ENCODE assay signal across 8 mouse cellular contexts in genomic region chr10:80703643-80704042, GRCm38 (mm10). TPM values are rescaled to one million over a fixed set of nuclear protein-coding genes. Genes with fewer than 3 reads are reported as not detected.
DNase-seq lines count a peak whose midpoint lies in the region; ATAC-seq and TF ChIP-seq lines count a peak whose summit lies in the region.

No protein-coding gene starts in this region.

- TF ChIP-seq POLR2A in cerebellum, adult 2 months (IDR thresholded peaks at IDR 0.05; ENCODE audit: borderline replicate concordance, insufficient read depth, low read length): no peak

- no peak for TF ChIP-seq CTCF in cerebellum, adult 2 months (IDR thresholded peaks at IDR 0.05; ENCODE audit: borderline replicate concordance, insufficient read depth, low read depth, low read length)

- H3K9ac ChIP-seq in lung, embryonic 15.5 days: peak overlapping the region; percentile 62
- no peak overlapping the region; the same call in 1 of the 2 replicates for H3K9ac ChIP-seq in limb, embryonic 11.5 days (ENCODE audit: low read length)
- H3K9ac ChIP-seq in stomach, embryonic 14.5 days (replicated peaks; ENCODE audit: low read depth, low read length): no peak overlapping the region

- peak overlapping the region; percentile 68 for H3K4me3 ChIP-seq in cerebellum, adult 2 months (replicated peaks; ENCODE audit: insufficient read depth, low read depth, low read length)
- peak overlapping the region; percentile 69 for H3K4me3 ChIP-seq in lung, embryonic 15.5 days
- peak overlapping the region; percentile 66 for H3K4me3 ChIP-seq in limb, embryonic 11.5 days (ENCODE audit: low read depth, low read length)
- H3K4me3 ChIP-seq in stomach, embryonic 14.5 days (ENCODE audit: low read depth, low read length): peak overlapping the region; percentile 63; the same call in 1 of the 2 replicates

- ATAC-seq in lung, embryonic 15.5 days (ENCODE audit: borderline replicate concordance, extremely low read depth, low FRiP score, low TSS enrichment): no peak
- no peak for ATAC-seq in limb, embryonic 11.5 days (ENCODE audit: insufficient number of reproducible peaks, low FRiP score, low TSS enrichment, low read depth)
- ATAC-seq in stomach, embryonic 14.5 days (ENCODE audit: insufficient number of reproducible peaks, insufficient read depth, low FRiP score, low read depth): no peak

- 71% methylated on average over 5 of the region's 5 CpGs for WGBS in cerebellum, adult 2 months
- 84% methylated on average over 5 of the region's 5 CpGs for WGBS in lung, embryonic 15.5 days
- 87% methylated on average over 5 of the region's 5 CpGs for WGBS in limb, embryonic 11.5 days
- 89% methylated on average over 5 of the region's 5 CpGs for WGBS in stomach, embryonic 14.5 days

- H3K36me3 ChIP-seq in lung, embryonic 15.5 days: peaks cover 20% of the 10 kb centered on the region
- H3K36me3 ChIP-seq in limb, embryonic 11.5 days (ENCODE audit: control insufficient read depth, insufficient read depth, low read length): peaks cover 15% of the 10 kb centered on the region
- H3K36me3 ChIP-seq in stomach, embryonic 14.5 days (ENCODE audit: control insufficient read depth, insufficient read depth, low read length): peaks cover 40% of the 10 kb centered on the region

- H3K4me2 ChIP-seq in lung, embryonic 15.5 days: peak overlapping the region; percentile 95
- H3K4me2 ChIP-seq in limb, embryonic 11.5 days (ENCODE audit: low read depth, severe bottlenecking): no peak overlapping the region
- peak overlapping the region; percentile 91 for H3K4me2 ChIP-seq in stomach, embryonic 14.5 days (replicated peaks; ENCODE audit: low read depth, low read length)

- peak in 1 of 2 experiments; percentile 37 for DNase-seq in cerebellum, adult 2 months
- no peak for DNase-seq in cerebellum, postnatal 36 days
- no peak for DNase-seq in lung, postnatal 10 days
- DNase-seq in limb, embryonic 11.5 days (ENCODE audit: low spot score): no peak
- no peak for DNase-seq in lung, adult 18-20 months
- DNase-seq in adrenal gland, adult 8-10 months: no peak

- peak overlapping the region; percentile 32 for H3K27ac ChIP-seq in cerebellum, adult 2 months (ENCODE audit: insufficient read depth, low read length)
- H3K27ac ChIP-seq in lung, embryonic 15.5 days: 0 out of 2 replicates have a peak overlapping the region, but pooled peaks have one; percentile 88
- no peak overlapping the region for H3K27ac ChIP-seq in limb, embryonic 11.5 days (replicated peaks; ENCODE audit: low read depth, low read length)
- no peak overlapping the region for H3K27ac ChIP-seq in stomach, embryonic 14.5 days (ENCODE audit: low read length)

- no peaks in the 10 kb centered on the region for H3K9me3 ChIP-seq in lung, embryonic 15.5 days
- H3K9me3 ChIP-seq in limb, embryonic 11.5 days (ENCODE audit: control insufficient read depth, low read length): no peaks in the 10 kb centered on the region
- H3K9me3 ChIP-seq in stomach, embryonic 14.5 days (ENCODE audit: control insufficient read depth, low read depth, low read length): no peaks in the 10 kb centered on the region

- H3K4me1 ChIP-seq in cerebellum, adult 2 months (ENCODE audit: control insufficient read depth, insufficient read depth, low read length): peaks cover 25% of the 10 kb centered on the region
- H3K4me1 ChIP-seq in lung, embryonic 15.5 days: peaks cover 34% of the 10 kb centered on the region
- H3K4me1 ChIP-seq in limb, embryonic 11.5 days (ENCODE audit: control insufficient read depth, insufficient read depth, low read length): peaks cover 7% of the 10 kb centered on the region
- peaks cover 25% of the 10 kb centered on the region for H3K4me1 ChIP-seq in stomach, embryonic 14.5 days (ENCODE audit: control insufficient read depth, insufficient read depth, low read length)

- no peaks in the 10 kb centered on the region for H3K27me3 ChIP-seq in cerebellum, adult 2 months (ENCODE audit: control insufficient read depth, insufficient read depth, low read length)
- no peaks in the 10 kb centered on the region for H3K27me3 ChIP-seq in lung, embryonic 15.5 days
- H3K27me3 ChIP-seq in limb, embryonic 11.5 days (ENCODE audit: control insufficient read depth, insufficient read depth, low read length): no peaks in the 10 kb centered on the region
- H3K27me3 ChIP-seq in stomach, embryonic 14.5 days (ENCODE audit: control insufficient read depth, insufficient read depth, low read length): no peaks in the 10 kb centered on the region

RNA-seq across cellular contexts. Expression of gene Izumo4, which starts 1.7 kb away (rescaled TPM):
- 112 and 117 TPM in 2 replicates for polyA plus RNA-seq in cerebellum, adult 2 months (2012; rRNA removed)
- polyA plus RNA-seq in lung, embryonic 15.5 days (2015; fragmentation: Nextera tagmentation; extraction: Ambion mirVana): 19.8 and 23.0 TPM in 2 replicates
- 4.8 and 5.0 TPM in 2 replicates for polyA plus RNA-seq in limb, embryonic 11.5 days (2014; fragmentation: Nextera tagmentation; extraction: Ambion mirVana)
- polyA plus RNA-seq in stomach, embryonic 14.5 days (2014; fragmentation: Nextera tagmentation; extraction: Ambion mirVana): 16.7 and 18.4 TPM in 2 replicates
- 10 to 100 TPM; 19.3 to 46.2 (median 33.3) TPM for total RNA-seq in adrenal gland, adult 8-10 months (2022)

RNA-seq across cellular contexts. Expression of gene Mob3a, which starts 1.9 kb away (rescaled TPM):
- polyA plus RNA-seq in cerebellum, adult 2 months (2012; rRNA removed): 12.6 and 14.2 TPM in 2 replicates
- 44.5 and 44.7 TPM in 2 replicates for polyA plus RNA-seq in lung, embryonic 15.5 days (2015; fragmentation: Nextera tagmentation; extraction: Ambion mirVana)
- 44.0 and 48.6 TPM in 2 replicates for polyA plus RNA-seq in limb, embryonic 11.5 days (2014; fragmentation: Nextera tagmentation; extraction: Ambion mirVana)
- polyA plus RNA-seq in stomach, embryonic 14.5 days (2014; fragmentation: Nextera tagmentation; extraction: Ambion mirVana): 47.9 and 51.1 TPM in 2 replicates
- total RNA-seq in adrenal gland, adult 8-10 months (2022): 10 to 100 TPM; 16.2 to 33.5 (median 25.7) TPM

RNA-seq across cellular contexts. Expression of gene Mknk2, which starts 25.7 kb away (rescaled TPM):
- 59.3 and 64.4 TPM in 2 replicates for polyA plus RNA-seq in cerebellum, adult 2 months (2012; rRNA removed)
- polyA plus RNA-seq in lung, embryonic 15.5 days (2015; fragmentation: Nextera tagmentation; extraction: Ambion mirVana): 99.8 and 104 TPM in 2 replicates
- 95.3 and 98.5 TPM in 2 replicates for polyA plus RNA-seq in limb, embryonic 11.5 days (2014; fragmentation: Nextera tagmentation; extraction: Ambion mirVana)
- 71.3 and 75.5 TPM in 2 replicates for polyA plus RNA-seq in stomach, embryonic 14.5 days (2014; fragmentation: Nextera tagmentation; extraction: Ambion mirVana)
- 100 to 1,000 TPM; 106 to 157 (median 123) TPM for total RNA-seq in adrenal gland, adult 8-10 months (2022)

RNA-seq across cellular contexts. Expression of gene Ap3d1, which starts 38.4 kb away (rescaled TPM):
- 175 and 189 TPM in 2 replicates for polyA plus RNA-seq in cerebellum, adult 2 months (2012; rRNA removed)
- polyA plus RNA-seq in lung, embryonic 15.5 days (2015; fragmentation: Nextera tagmentation; extraction: Ambion mirVana): 68.2 and 72.4 TPM in 2 replicates
- polyA plus RNA-seq in limb, embryonic 11.5 days (2014; fragmentation: Nextera tagmentation; extraction: Ambion mirVana): 67.8 and 68.5 TPM in 2 replicates
- 81.7 and 85.8 TPM in 2 replicates for polyA plus RNA-seq in stomach, embryonic 14.5 days (2014; fragmentation: Nextera tagmentation; extraction: Ambion mirVana)
- 100 to 1,000 TPM in 2 of 4 experiments, 10 to 100 TPM in 2; 91.8 to 136 (median 113) TPM for total RNA-seq in adrenal gland, adult 8-10 months (2022)

RNA-seq across cellular contexts. Expression of gene Btbd2, which starts 46.8 kb away (rescaled TPM):
- polyA plus RNA-seq in cerebellum, adult 2 months (2012; rRNA removed): 106 and 108 TPM in 2 replicates
- 83.0 and 85.2 TPM in 2 replicates for polyA plus RNA-seq in lung, embryonic 15.5 days (2015; fragmentation: Nextera tagmentation; extraction: Ambion mirVana)
- polyA plus RNA-seq in limb, embryonic 11.5 days (2014; fragmentation: Nextera tagmentation; extraction: Ambion mirVana): 67.4 and 67.9 TPM in 2 replicates
- polyA plus RNA-seq in stomach, embryonic 14.5 days (2014; fragmentation: Nextera tagmentation; extraction: Ambion mirVana): 46.3 and 64.2 TPM in 2 replicates
- total RNA-seq in adrenal gland, adult 8-10 months (2022): 10 to 100 TPM; 63.4 to 94.6 (median 79.1) TPM

Comparison
In these comparisons a context has a peak if more than half of its experiments do, and no peak if none do; other contexts are left out.
1. H3K27ac ChIP-seq: peak in cerebellum, adult 2 months (single experiment) and lung, embryonic 15.5 days (single experiment); none in limb, embryonic 11.5 days (single experiment) and stomach, embryonic 14.5 days (single experiment).
2. Peak in every context shown above with its lines, with median percentiles within 50 percentile points of each other: H3K4me3 ChIP-seq.